Mouse (Mus musculus) spleen, postnatal 0 days (tissue): ENCODE results near the gene Cxcl12. TPM values are rescaled to one million over a fixed set of nuclear protein-coding genes. Genes with fewer than 3 reads are reported as not detected.

ENCODE experiments used
- polyA plus RNA-seq: library from polyadenylated mRNA; unstranded; fragments of >200 nt; fragmentation: Nextera tagmentation; extraction: Ambion mirVana; gene quantifications from 2 replicates; pipeline ENCODE4 v1.2.1, GENCODE M21; 2015

Cxcl12 gene
- polyA plus RNA-seq = 328 and 470 TPM in 2 replicates

DNA sequence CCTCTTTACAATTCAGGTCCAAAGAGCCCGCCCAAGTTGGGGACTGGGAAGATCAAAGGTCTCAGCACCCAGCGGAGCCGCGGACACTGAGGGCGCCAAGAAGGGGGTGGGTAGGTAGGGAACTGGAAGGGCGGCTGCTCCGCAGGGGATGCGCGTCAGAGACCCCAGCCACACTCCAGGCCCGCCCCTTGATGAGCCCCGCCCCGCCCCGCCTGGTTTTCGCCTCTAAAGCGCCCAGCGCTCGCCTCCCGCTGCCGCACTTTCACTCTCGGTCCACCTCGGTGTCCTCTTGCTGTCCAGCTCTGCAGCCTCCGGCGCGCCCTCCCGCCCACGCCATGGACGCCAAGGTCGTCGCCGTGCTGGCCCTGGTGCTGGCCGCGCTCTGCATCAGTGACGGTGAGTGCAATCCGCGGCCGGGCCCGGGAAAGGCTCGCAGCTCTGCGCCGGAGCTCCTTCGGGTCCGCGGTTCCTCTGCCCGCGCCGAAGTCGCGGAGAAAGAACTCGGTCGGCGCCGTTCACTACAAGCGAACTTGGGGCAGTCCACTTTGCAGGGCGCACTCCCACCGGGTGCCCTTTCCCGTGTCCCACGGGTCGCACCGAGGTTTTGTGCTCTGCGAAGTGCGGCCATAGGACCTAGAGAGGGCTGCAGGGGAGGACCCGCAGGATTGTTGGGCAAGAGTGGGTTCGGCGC, at the start of gene Cxcl12:
Cxcl12 (plus strand) TSS at position 215 of the 691 bp plus-strand sequence.

